Comparison of ENCODE assay signal across 5 mouse cellular contexts in genomic region chr10:104948821-104949220, GRCm38 (mm10).
DNase-seq lines count a peak whose midpoint lies in the region; ATAC-seq lines count a peak whose summit lies in the region.
"Not testable (repeated sequence)": the region's sequence is repeated elsewhere in the genome, so short reads cannot be mapped to it uniquely, and the experiment has no call there.

No protein-coding gene starts in this region.

- H3K9ac ChIP-seq in forebrain, embryonic 13.5 days = not testable (repeated sequence)

- not testable (repeated sequence) for H3K27me3 ChIP-seq in forebrain, embryonic 13.5 days

- H3K4me2 ChIP-seq in forebrain, embryonic 13.5 days = not testable (repeated sequence)

- 0 out of 2 replicates have a peak, but pooled peaks have one; percentile 30 for ATAC-seq in forebrain, embryonic 13.5 days

- not testable (repeated sequence) for H3K36me3 ChIP-seq in forebrain, embryonic 13.5 days (ENCODE audit: poor library complexity, severe bottlenecking)

- not testable (repeated sequence) for H3K4me1 ChIP-seq in forebrain, embryonic 13.5 days

- not testable (repeated sequence) for H3K27ac ChIP-seq in forebrain, embryonic 13.5 days

- not testable (repeated sequence) for H3K4me3 ChIP-seq in forebrain, embryonic 13.5 days

- peak; percentile 38 to 55 for DNase-seq in cerebellum, postnatal 10 days
- DNase-seq in cerebellum, postnatal 14 days = peak; percentile 13 to 25
- DNase-seq in layer of hippocampus, postnatal 10 days (ENCODE audit: low spot score in 2 of 2) = peak; percentile 15 to 25
- peak; percentile 10 to 50 for DNase-seq in layer of hippocampus, postnatal 14 days (ENCODE audit: low spot score in 2 of 2)

- not testable (repeated sequence) for H3K9me3 ChIP-seq in forebrain, embryonic 13.5 days (replicated peaks)
